Mouse (Mus musculus) liver, postnatal 0 days (tissue): ENCODE measurements at regions not wholly inside any gene's neighbourhood (a gene's known extent, or its start where the extent isn't known, plus 50 kb on each side); places are given as distances from the start of the nearest gene placed in this dataset.

Experiments
- ATAC-seq: fragments of 200-750 bp; cut with Nextera tagmentation; 2 replicates; pipeline ENCODE4 v1.8.0; 2017; ENCODE audit warnings: mild to moderate bottlenecking, moderate library complexity
- DNase-seq: peaks from one replicate; pipeline ENCODE4 v3.0.0-alpha.2; 2016
- H3K27ac ChIP-seq: fragments of 300-500 bp; sonication (generic); 2 replicates; pipeline ENCODE4 v1.5.1; 2014; ENCODE audit warnings: antibody characterized with exemption, moderate library complexity, mild to moderate bottlenecking, low read depth
- H3K27me3 ChIP-seq: fragments of 300-500 bp; sonication (generic); 2 replicates; pipeline ENCODE4 v1.6.1; 2014; ENCODE audit warnings: low read length, control low read depth, mixed read lengths; ENCODE audit not compliant: insufficient read depth
- H3K36me3 ChIP-seq: fragments of 300-500 bp; sonication (generic); replicated peaks from 2 replicates; pipeline ENCODE4 v1.6.1; 2014; ENCODE audit warnings: mild to moderate bottlenecking, control low read depth, low read length, moderate library complexity, mixed read lengths; ENCODE audit not compliant: insufficient read depth
- H3K4me1 ChIP-seq: fragments of 300-500 bp; sonication (generic); 2 replicates; pipeline ENCODE4 v1.6.1; 2014; ENCODE audit warnings: antibody characterized with exemption, mild to moderate bottlenecking, control low read depth; ENCODE audit not compliant: insufficient read depth
- H3K4me2 ChIP-seq: fragments of 300-500 bp; sonication (generic); 2 replicates; pipeline ENCODE4 v1.6.1; 2014; ENCODE audit warnings: low read depth, mild to moderate bottlenecking, low read length, moderate library complexity, mixed read lengths
- H3K4me3 ChIP-seq: fragments of 300-500 bp; sonication (generic); 2 replicates; pipeline ENCODE4 v1.5.1; 2014; ENCODE audit warnings: low read depth, low read length
- H3K9ac ChIP-seq: fragments of 300-500 bp; sonication (generic); replicated peaks from 2 replicates; pipeline ENCODE4 v1.6.1; 2014; ENCODE audit warnings: mild to moderate bottlenecking, moderate library complexity
- H3K9me3 ChIP-seq: fragments of 300-500 bp; sonication (generic); 2 replicates; pipeline ENCODE4 v1.6.1; 2016; ENCODE audit warnings: mild to moderate bottlenecking, control low read depth, low read length, mixed read lengths
- CTCF ChIP-seq: sonication (generic); IDR thresholded peaks from 2 replicates; pipeline ENCODE4 v1.5.1; 2016; ENCODE audit warnings: antibody characterized with exemption, low read depth
- EP300 ChIP-seq: IDR thresholded peaks from 2 replicates; pipeline ENCODE4 v1.6.1; 2016; ENCODE audit warnings: antibody characterized with exemption, low read depth, mild to moderate bottlenecking
- WGBS: fragments of 180-500 bp; shearing (Covaris S2); extraction: QIAGEN DNeasy Blood & Tissue Kit; methylation state at CpG from one replicate; pipeline ENCODE4 v1.1.7; 2014; ENCODE audit not compliant: insufficient replicate concordance; 5-methylcytosine and 5-hydroxymethylcytosine counted together

DNA sequence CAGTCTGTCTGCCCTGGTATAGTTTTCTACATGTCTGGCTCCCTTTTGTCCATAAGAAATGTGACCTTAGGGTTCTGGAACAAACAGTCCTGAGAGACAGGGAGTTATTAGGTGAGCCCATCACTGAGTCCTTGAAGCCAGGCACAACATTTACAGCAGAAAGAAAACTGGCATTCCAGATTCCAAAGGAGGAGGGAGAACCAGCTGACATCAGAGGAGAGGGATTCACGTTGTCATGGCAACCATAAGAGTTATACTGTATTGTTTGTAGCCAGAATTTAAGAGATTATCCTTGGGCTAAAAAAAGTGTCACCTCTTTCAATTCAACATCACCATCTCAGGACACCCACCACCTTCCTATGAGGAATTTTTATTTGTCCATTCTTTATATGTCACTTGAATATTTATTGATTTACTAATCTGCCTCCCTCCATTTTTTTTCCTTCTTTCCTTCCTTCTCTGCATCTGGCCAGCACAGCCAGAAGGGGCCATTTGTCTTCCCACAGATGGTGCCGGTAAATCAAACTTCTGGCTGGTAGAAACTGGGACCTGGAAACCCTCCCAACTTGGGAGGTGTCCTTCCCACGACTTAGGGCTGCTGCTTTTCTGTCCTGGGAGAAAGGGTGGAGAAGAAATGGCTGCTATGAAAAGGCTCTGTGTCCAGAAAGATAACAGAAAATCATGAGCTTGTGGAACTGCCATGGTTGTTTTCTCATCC is 129.3 kb upstream of the Frmpd3 start:
- WGBS: 38% methylated on average over 3 of the region's 3 CpGs
- H3K36me3 ChIP-seq: no peaks in the 10 kb centered on the region
- no peak overlapping the region for H3K4me3 ChIP-seq
- no peak overlapping the region for H3K4me2 ChIP-seq
- no peak overlapping the region for H3K27ac ChIP-seq
- H3K27me3 ChIP-seq: peaks cover 3% of the 10 kb centered on the region; the same call in 1 of the 2 replicates
- no peak overlapping the region for H3K9ac ChIP-seq
- no peaks in the 10 kb centered on the region for H3K9me3 ChIP-seq
- ATAC-seq: no peak
- no peaks in the 10 kb centered on the region for H3K4me1 ChIP-seq
- TF ChIP-seq EP300: no peak
- TF ChIP-seq CTCF: no peak
- DNase-seq: no peak

GRCm38 (mm10) chrX:140214198-140214849 is 127.7 kb upstream of the Frmpd3 start:
- Histone ChIP-seq H3K4me3 (no peak overlapping the region), H3K27ac (no peak overlapping the region)

GRCm38 (mm10) chrX:140255790-140256189 is 86.3 kb upstream of the Frmpd3 start:
- no peaks in the 10 kb centered on the region for H3K36me3 ChIP-seq
- no peak overlapping the region for H3K4me2 ChIP-seq
- 81% methylated on average over 4 of the region's 4 CpGs for WGBS
- H3K4me1 ChIP-seq: no peaks in the 10 kb centered on the region
- TF ChIP-seq CTCF: peak; percentile 24
- no peak for TF ChIP-seq EP300
- H3K27ac ChIP-seq: no peak overlapping the region
- no peaks in the 10 kb centered on the region for H3K9me3 ChIP-seq
- no peaks in the 10 kb centered on the region; the same call in 1 of the 2 replicates for H3K27me3 ChIP-seq
- ATAC-seq (no peak), DNase-seq (no peak)
- H3K4me3 ChIP-seq: no peak overlapping the region
- H3K9ac ChIP-seq: no peak overlapping the region

More at GRCm38 (mm10) chrX:140214198-140214849, 127.7 kb upstream of the Frmpd3 start:
- H3K9me3 ChIP-seq: no peaks in the 10 kb centered on the region
- no peaks in the 10 kb centered on the region for H3K4me1 ChIP-seq
- H3K9ac ChIP-seq: no peak overlapping the region
- no peaks in the 10 kb centered on the region for H3K36me3 ChIP-seq
- DNase-seq: no peak
- ATAC-seq: no peak
- 54% methylated on average over 4 of the region's 4 CpGs for WGBS
- H3K4me2 ChIP-seq: no peak overlapping the region
- TF ChIP-seq CTCF (no peak), EP300 (no peak)
- peaks cover 3% of the 10 kb centered on the region; the same call in 1 of the 2 replicates for H3K27me3 ChIP-seq

- ATAC-seq (no peak), DNase-seq (no peak)
- Histone ChIP-seq H3K9ac (no peak overlapping the region), H3K4me3 (no peak overlapping the region), H3K27ac (no peak overlapping the region), H3K36me3 (no peaks in the 10 kb centered on the region), H3K9me3 (no peaks in the 10 kb centered on the region), H3K27me3 (no peaks in the 10 kb centered on the region), H3K4me2 (no peak overlapping the region), H3K4me1 (no peaks in the 10 kb centered on the region)
- WGBS: 56% methylated on average over 5 of the region's 5 CpGs
- TF ChIP-seq EP300 (no peak), CTCF (no peak)
Measured at GRCm38 (mm10) chrX:140269742-140270457, 72.2 kb upstream of the Frmpd3 start.

DNA sequence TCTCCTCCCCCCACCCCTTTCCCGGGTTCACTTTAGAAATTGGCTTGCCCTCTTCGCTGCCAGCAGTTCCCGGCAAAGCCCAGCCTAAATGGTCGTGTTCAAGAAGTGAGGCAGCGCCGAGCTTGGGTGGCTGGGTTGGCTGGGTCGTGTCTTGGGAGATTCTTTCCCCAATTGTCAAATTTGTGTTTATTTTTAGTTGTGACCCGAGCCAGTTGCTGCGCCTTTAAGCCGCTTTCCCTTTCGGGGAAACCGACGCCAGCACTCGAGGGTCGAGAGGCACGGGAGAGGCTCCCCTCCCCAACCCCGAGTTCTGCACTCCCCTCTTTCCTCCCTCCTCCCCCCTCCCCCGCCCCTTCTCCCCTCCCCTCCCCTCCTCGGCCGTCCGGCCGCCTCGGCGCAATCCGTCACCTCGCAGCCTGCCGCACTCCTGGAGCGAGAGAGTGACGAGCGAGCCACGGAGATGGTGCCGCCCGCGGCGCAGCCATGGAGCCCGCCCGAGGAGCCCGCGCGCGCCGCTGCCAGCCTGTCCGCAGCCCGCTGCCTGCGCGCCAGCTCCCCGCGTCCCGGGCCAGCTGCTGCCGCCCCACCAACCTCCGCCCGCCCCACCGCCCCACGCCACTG is 64.6 kb upstream of the Frmpd3 start:
- H3K4me3 ChIP-seq: peak overlapping the region; percentile 25
- peak overlapping the region; percentile 61 for H3K4me2 ChIP-seq
- no peaks in the 10 kb centered on the region for H3K4me1 ChIP-seq
- 13% methylated on average over 39 of the region's 54 CpGs for WGBS
- ATAC-seq (no peak), DNase-seq (no peak)
- no peak overlapping the region for H3K27ac ChIP-seq
- no peak overlapping the region for H3K9ac ChIP-seq
- H3K27me3 ChIP-seq: peaks cover 34% of the 10 kb centered on the region
- H3K9me3 ChIP-seq: no peaks in the 10 kb centered on the region
- no peaks in the 10 kb centered on the region for H3K36me3 ChIP-seq
- TF ChIP-seq CTCF (no peak), EP300 (no peak)
